Mouse (Mus musculus) monocyte, adult 5-6 weeks (primary cell): ENCODE results near the gene Aco2. TPM values are rescaled to one million over a fixed set of nuclear protein-coding genes. Genes with fewer than 3 reads are reported as not detected.

Experiments used
- ATAC-seq: fragments of 153-309, 156-312 bp; replicated peaks from 2 replicates; pipeline ENCODE4 v1.8.0; 2017; ENCODE audit warnings: mild to moderate bottlenecking; ENCODE audit not compliant: low TSS enrichment, insufficient number of reproducible peaks, severe bottlenecking, poor library complexity, low FRiP score
- total RNA-seq: library from RNA; stranded (forward); fragments of 200-1000, 200-491, 200-594 nt; gene quantifications from 3 replicates; pipeline ENCODE4 v1.2.3, GENCODE M21; 2017

Gene Aco2
- total RNA-seq, 1 experiment from 2014 or later = 150 TPM

GRCm38 (mm10) chr15:81958906-81959305 lies 86.8 kb downstream of the Aco2 start:
- no peak for ATAC-seq

GRCm38 (mm10) chr15:81960171-81961077 lies 88.3 kb downstream of the Aco2 start, which contains the start of gene Pmm1:
TSS of gene Pmm1 (minus strand) at chr15:81960930.
- ATAC-seq = peak; percentile 96

DNA sequence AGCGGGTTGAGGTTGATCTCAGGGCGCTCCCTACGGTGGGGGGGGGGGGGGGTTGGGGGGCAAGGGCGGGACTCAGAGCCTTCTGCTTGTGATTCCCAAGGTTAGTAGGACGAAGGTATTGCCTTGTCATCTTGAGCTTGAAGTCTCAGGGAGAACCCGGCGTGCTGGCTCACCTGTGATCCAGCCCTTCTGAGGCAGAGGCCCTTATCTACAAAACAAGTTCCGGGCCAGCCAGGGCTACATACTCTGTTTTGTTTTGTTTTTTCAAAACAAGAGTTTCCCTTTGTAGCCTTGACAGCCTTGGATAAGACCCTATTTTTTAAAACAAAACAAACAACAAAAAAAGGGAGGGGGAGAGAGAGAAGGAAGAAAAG lies 89.0 kb downstream of the Aco2 start:
- ATAC-seq = no peak

DNA sequence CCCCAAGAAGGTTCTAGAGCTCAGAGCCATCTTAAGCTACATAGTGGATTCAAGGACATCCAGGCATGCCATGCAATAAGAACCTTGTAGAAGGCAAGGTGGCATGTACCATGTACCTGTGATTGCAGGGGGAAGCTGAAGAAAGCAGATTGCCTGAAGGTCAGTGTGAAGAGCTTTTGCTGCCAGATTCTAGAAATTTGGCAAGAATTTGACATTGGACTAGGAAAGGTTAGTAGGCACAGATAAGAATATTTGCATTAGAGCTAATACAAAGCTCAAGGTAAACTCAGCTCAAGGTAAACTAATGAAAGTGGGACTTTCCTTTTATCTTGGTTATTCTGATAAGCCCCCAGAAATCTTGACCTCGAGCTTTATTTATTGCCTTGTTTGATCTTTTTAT lies 92.2 kb downstream of the Aco2 start:
- no peak for ATAC-seq

Other genes starting within 250 kb of the Aco2 start
- 13.0 to 31.2 TPM (median 13.7 TPM) in 3 replicates for gene L3mbtl2, start 208.4 kb upstream of the Aco2 start, total RNA-seq
- gene Chadl, start 175.0 kb upstream of the Aco2 start, total RNA-seq = 0.29 TPM in 1 of 3 replicates, not detected in the others
- gene Zc3h7b, start 127.3 kb upstream of the Aco2 start, total RNA-seq = 6.6 to 14.2 TPM (median 7.1 TPM) in 3 replicates
- 37.6 to 62.3 TPM (median 38.3 TPM) in 3 replicates for gene Rangap1, start 126.8 kb upstream of the Aco2 start, total RNA-seq
- 44.4 to 60.3 TPM (median 52.9 TPM) in 3 replicates for gene Tef, start 69.9 kb upstream of the Aco2 start, total RNA-seq
- 27.1 to 48.1 TPM (median 29.4 TPM) in 3 replicates for gene Tob2, start 13.5 kb upstream of the Aco2 start, total RNA-seq
- 54.7 to 91.7 TPM (median 58.7 TPM) in 3 replicates for gene Phf5a, start 398 bp upstream of the Aco2 start, total RNA-seq
- gene Polr3h, start 53.9 kb downstream of the Aco2 start, total RNA-seq = 7.9 to 13.7 TPM (median 8.1 TPM) in 3 replicates
- gene Csdc2, start 64.5 kb downstream of the Aco2 start, total RNA-seq = 0.19 TPM in 1 of 3 replicates, not detected in the others
- gene Pmm1, start 88.6 kb downstream of the Aco2 start, total RNA-seq = 6.8 to 24.4 TPM (median 11.1 TPM) in 3 replicates
- gene 1700029P11Rik, start 108.2 kb downstream of the Aco2 start, total RNA-seq = not detected in 3 replicates
- gene Xrcc6, start 115.5 kb downstream of the Aco2 start, total RNA-seq = 37.3 to 62.6 TPM (median 61.9 TPM) in 3 replicates
- gene Desi1, start 161.6 kb downstream of the Aco2 start, total RNA-seq = 3.2 to 7.3 TPM (median 4.8 TPM) in 3 replicates
- gene Snu13, start 175.3 kb downstream of the Aco2 start, total RNA-seq = 111 to 112 TPM (median 112 TPM) in 3 replicates
- gene 4930407I10Rik, start 186.8 kb downstream of the Aco2 start, total RNA-seq = not detected in 3 replicates
- not detected in 3 replicates for gene Mei1, start 197.7 kb downstream of the Aco2 start, total RNA-seq